Mouse (Mus musculus) kidney, adult 2 months (tissue): ENCODE results near the gene Rabggta. TPM values are rescaled to one million over a fixed set of nuclear protein-coding genes. Genes with fewer than 3 reads are reported as not detected.

Experiments
- DNase-seq: peaks from one replicate; pipeline ENCODE4 v3.0.0; 2021
- H3K27ac ChIP-seq: fragments of 200-500 bp; 2 replicates; pipeline ENCODE4 v1.5.1; 2012; ENCODE audit warnings: low read depth, low read length, control low read depth, inconsistent platforms; ENCODE audit not compliant: insufficient read depth
- H3K27me3 ChIP-seq: fragments of 200-500 bp; replicated peaks from 2 replicates; pipeline ENCODE4 v1.6.1; 2012; ENCODE audit warnings: mild to moderate bottlenecking, moderate library complexity, low read length, inconsistent platforms; ENCODE audit not compliant: control insufficient read depth, insufficient read depth
- H3K36me3 ChIP-seq: fragments of 200-500 bp; 2 replicates; pipeline ENCODE4 v1.6.1; 2012; ENCODE audit warnings: mild to moderate bottlenecking, moderate library complexity, low read length, inconsistent platforms; ENCODE audit not compliant: control insufficient read depth, insufficient read depth
- H3K4me1 ChIP-seq: fragments of 200-500 bp; 2 replicates; pipeline ENCODE4 v1.6.1; 2011; ENCODE audit warnings: low read length; ENCODE audit not compliant: control insufficient read depth, insufficient read depth
- H3K4me3 ChIP-seq: fragments of 200-500 bp; 2 replicates; pipeline ENCODE4 v1.5.1; 2011; ENCODE audit warnings: mild to moderate bottlenecking, low read depth, low read length, control low read depth; ENCODE audit not compliant: insufficient read depth
- CTCF ChIP-seq: fragments of 200-500 bp; conservative IDR thresholded peaks from 2 replicates; pipeline ENCODE4 v1.5.1; 2011; ENCODE audit warnings: low read depth, mild to moderate bottlenecking, control low read depth, low read length, moderate library complexity, mixed read lengths; ENCODE audit not compliant: insufficient read depth, insufficient read length
- POLR2A ChIP-seq: fragments of 200-500 bp; IDR thresholded peaks from one replicate; pipeline ENCODE4 v1.6.1; 2011; ENCODE audit warnings: low read depth, low read length, control low read depth
- WGBS: fragments of 180-500 bp; shearing (Covaris S2); methylation state at CpG from one replicate; pipeline ENCODE4 v1.1.7; 2018; 5-methylcytosine and 5-hydroxymethylcytosine counted together
- polyA plus RNA-seq: library from polyadenylated mRNA; depleted of rRNA; stranded (reverse); fragments of >200 nt; gene quantifications from 2 replicates; pipeline ENCODE4 v1.2.3, GENCODE M21; 2012

Rabggta gene
- polyA plus RNA-seq, 1 experiment, result 70.0 TPM

- H3K36me3 ChIP-seq, result no peaks in the 10 kb centered on the region
- H3K4me1 ChIP-seq, result peaks cover 17% of the 10 kb centered on the region
- WGBS, result 80% methylated on average over 7 of the region's 7 CpGs
- no peak overlapping the region for H3K27ac ChIP-seq
- H3K4me3 ChIP-seq, result peak overlapping the region; percentile 40
- TF ChIP-seq CTCF (0 out of 2 replicates have a peak, but pooled peaks have one; percentile 24), POLR2A (no peak)
- no peak for DNase-seq
- no peaks in the 10 kb centered on the region for H3K27me3 ChIP-seq
Observed at GRCm38 (mm10) chr14:55711786-55712185, 10.3 kb downstream of the Rabggta start.

- 86% methylated on average over 4 of the region's 4 CpGs for WGBS
- H3K4me1 ChIP-seq, result peaks cover 9% of the 10 kb centered on the region; the same call in 1 of the 2 replicates
- no peak overlapping the region for H3K4me3 ChIP-seq
- H3K27ac ChIP-seq, result no peak overlapping the region
- DNase-seq, result no peak
- H3K27me3 ChIP-seq, result no peaks in the 10 kb centered on the region
- TF ChIP-seq CTCF, result no peak
- no peak for TF ChIP-seq POLR2A
- H3K36me3 ChIP-seq, result no peaks in the 10 kb centered on the region
Observed at GRCm38 (mm10) chr14:55709509-55709908, 12.6 kb downstream of the Rabggta start.

- TF ChIP-seq CTCF (no peak), POLR2A (no peak)
- Histone ChIP-seq H3K4me3 (no peak overlapping the region), H3K36me3 (no peaks in the 10 kb centered on the region), H3K4me1 (peaks cover 2% of the 10 kb centered on the region; the same call in 1 of the 2 replicates), H3K27ac (no peak overlapping the region), H3K27me3 (no peaks in the 10 kb centered on the region)
- peak; percentile 61 for DNase-seq
- 88% methylated on average over 5 of the region's 5 CpGs for WGBS
Observed at GRCm38 (mm10) chr14:55707397-55707796, 14.7 kb downstream of the Rabggta start.

- TF ChIP-seq CTCF (no peak), POLR2A (no peak)
- Histone ChIP-seq H3K4me3 (no peak overlapping the region), H3K27ac (no peak overlapping the region), H3K27me3 (no peaks in the 10 kb centered on the region), H3K36me3 (no peaks in the 10 kb centered on the region), H3K4me1 (peaks cover 2% of the 10 kb centered on the region; the same call in 1 of the 2 replicates)
- no peak for DNase-seq
- 89% methylated on average over 8 of the region's 8 CpGs for WGBS
Observed at GRCm38 (mm10) chr14:55706051-55706600, 15.9 kb downstream of the Rabggta start.

GRCm38 (mm10) chr14:55702761-55703160, 19.3 kb downstream of the Rabggta start:
- no peaks in the 10 kb centered on the region for H3K36me3 ChIP-seq
- WGBS, result 68% methylated on average over 6 of the region's 6 CpGs
- no peaks in the 10 kb centered on the region for H3K27me3 ChIP-seq
- H3K27ac ChIP-seq, result no peak overlapping the region
- H3K4me1 ChIP-seq, result peaks cover 2% of the 10 kb centered on the region; the same call in 1 of the 2 replicates
- TF ChIP-seq CTCF (no peak), POLR2A (no peak)
- no peak for DNase-seq
- H3K4me3 ChIP-seq, result no peak overlapping the region

- no peaks in the 10 kb centered on the region for H3K27me3 ChIP-seq
- H3K36me3 ChIP-seq, result no peaks in the 10 kb centered on the region
- H3K4me1 ChIP-seq, result no peaks in the 10 kb centered on the region
- WGBS, result 34% methylated on average over 9 of the region's 9 CpGs
- TF ChIP-seq CTCF (no peak), POLR2A (no peak)
- DNase-seq, result no peak
- H3K4me3 ChIP-seq, result no peak overlapping the region
- no peak overlapping the region for H3K27ac ChIP-seq
Observed at GRCm38 (mm10) chr14:55701131-55701530, 20.9 kb downstream of the Rabggta start.

GRCm38 (mm10) chr14:55697226-55697625, 24.8 kb downstream of the Rabggta start:
- TF ChIP-seq POLR2A (no peak), CTCF (no peak)
- no peaks in the 10 kb centered on the region for H3K27me3 ChIP-seq
- no peaks in the 10 kb centered on the region for H3K4me1 ChIP-seq
- H3K27ac ChIP-seq, result no peak overlapping the region
- 81% methylated on average over 4 of the region's 4 CpGs for WGBS
- no peaks in the 10 kb centered on the region for H3K36me3 ChIP-seq
- no peak overlapping the region for H3K4me3 ChIP-seq
- no peak for DNase-seq

GRCm38 (mm10) chr14:55689433-55689832, 32.6 kb downstream of the Rabggta start:
- Histone ChIP-seq H3K4me3 (no peak overlapping the region), H3K27ac (no peak overlapping the region), H3K36me3 (no peaks in the 10 kb centered on the region), H3K4me1 (no peaks in the 10 kb centered on the region), H3K27me3 (no peaks in the 10 kb centered on the region)
- TF ChIP-seq POLR2A, result no peak
- no peak for TF ChIP-seq CTCF
- no peak for DNase-seq
- 45% methylated on average over 10 of the region's 10 CpGs for whole genome bisulfite sequencing
